ENCODE assay signal across 31 mouse cellular contexts in the genomic region with DNA sequence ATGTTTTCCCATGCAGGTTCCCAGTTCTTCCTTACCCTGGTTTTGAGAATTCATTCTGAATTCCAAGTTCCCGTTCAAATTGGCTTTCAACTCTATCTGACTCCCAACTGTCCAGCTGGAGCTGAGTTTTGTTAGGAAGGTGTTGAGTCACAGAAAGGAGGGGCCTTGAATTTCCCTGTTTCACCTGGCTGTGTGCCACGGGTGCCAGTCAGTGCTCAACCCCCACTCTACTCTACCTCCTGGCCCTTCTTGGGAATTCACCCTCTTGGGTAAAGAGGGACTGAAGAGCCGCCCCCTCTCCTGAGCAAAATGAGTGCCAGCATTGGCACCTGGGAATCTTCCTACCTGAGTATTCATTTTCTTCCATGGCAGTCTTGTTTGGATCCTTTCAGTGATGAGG. TPM values are rescaled to one million over a fixed set of nuclear protein-coding genes. Genes with fewer than 3 reads are reported as not detected.
DNase-seq lines count a peak whose midpoint lies in the region; ATAC-seq and TF ChIP-seq lines count a peak whose summit lies in the region.
"Had no signal": no experiment of that assay in that cellular context is flagged by ENCODE, and none has a peak within 500 bp of the region (broad histone marks: within the 10 kb centered on the region; RNA-seq: fewer than 3 reads in every experiment).

No protein-coding gene starts in this region.

- no peak overlapping the region for H3K4me2 ChIP-seq in lung, postnatal 0 days (replicated peaks; ENCODE audit: low read depth, low read length)
- no peak overlapping the region for H3K4me2 ChIP-seq in stomach, postnatal 0 days (replicated peaks; ENCODE audit: low read depth)
- H3K4me2 ChIP-seq: forebrain, embryonic 13.5 days; heart, embryonic 13.5 days; hindbrain, embryonic 14.5 days had no signal

- peak; percentile 12 for DNase-seq in adrenal gland, postnatal 25 days
- no peak for DNase-seq in adrenal gland, adult 2 months
- DNase-seq in lung, postnatal 0 days (ENCODE audit: low spot score): peak; percentile 67
- DNase-seq in lung, adult 2 months: no peak
- peak; percentile 42 for DNase-seq in testis, postnatal 10 days (ENCODE audit: low spot score)
- no peak for DNase-seq in testis, postnatal 14 days (ENCODE audit: low spot score)
- DNase-seq in stomach, postnatal 0 days (ENCODE audit: low spot score): peak; percentile 23
- DNase-seq in heart, adult 18-20 months: no peak
- DNase-seq: adrenal gland, postnatal 36 days; cerebellum, adult 18-20 months; cerebellum, adult 9-10 months; cerebellum, postnatal 14 days; gastrocnemius, postnatal 10 days; heart, postnatal 14 days; heart, postnatal 4 days had no signal

- TF ChIP-seq CTCF in lung, postnatal 0 days (IDR thresholded peaks at IDR 0.05): no peak
- TF ChIP-seq CTCF in lung, adult 2 months (IDR thresholded peaks at IDR 0.05; ENCODE audit: insufficient read depth, low read length): no peak
- no peak for TF ChIP-seq CTCF in stomach, postnatal 0 days (IDR thresholded peaks at IDR 0.05; ENCODE audit: low read depth)

- H3K36me3 ChIP-seq in lung, postnatal 0 days (ENCODE audit: insufficient read depth, low read length): no peaks in the 10 kb centered on the region
- H3K36me3 ChIP-seq in stomach, postnatal 0 days (ENCODE audit: control insufficient read depth, insufficient read depth, low read length): no peaks in the 10 kb centered on the region
- H3K36me3 ChIP-seq: forebrain, embryonic 10.5 days; heart, embryonic 13.5 days had no signal

- no peaks in the 10 kb centered on the region for H3K4me1 ChIP-seq in lung, postnatal 0 days (ENCODE audit: insufficient read depth, low read depth, low read length)
- H3K4me1 ChIP-seq in lung, adult 2 months (ENCODE audit: control insufficient read depth, insufficient read depth, low read length): no peaks in the 10 kb centered on the region; the same call in 1 of the 2 replicates
- no peaks in the 10 kb centered on the region for H3K4me1 ChIP-seq in stomach, postnatal 0 days (replicated peaks; ENCODE audit: control insufficient read depth, insufficient read depth)
- H3K4me1 ChIP-seq: forebrain, embryonic 10.5 days; forebrain, embryonic 13.5 days; heart, embryonic 13.5 days had no signal

- no peak overlapping the region for H3K27ac ChIP-seq in lung, postnatal 0 days (ENCODE audit: low read length)
- H3K27ac ChIP-seq in stomach, postnatal 0 days (replicated peaks): no peak overlapping the region
- H3K27ac ChIP-seq: forebrain, embryonic 10.5 days; forebrain, embryonic 13.5 days; heart, embryonic 13.5 days; hindbrain, embryonic 14.5 days; hindbrain, postnatal 0 days had no signal

- no peak overlapping the region for H3K9ac ChIP-seq in lung, postnatal 0 days (replicated peaks; ENCODE audit: low read depth)
- no peak overlapping the region for H3K9ac ChIP-seq in stomach, postnatal 0 days (ENCODE audit: low read length)
- H3K9ac ChIP-seq: forebrain, embryonic 13.5 days; heart, embryonic 13.5 days; hindbrain, embryonic 14.5 days had no signal

- peak; percentile 70 for ATAC-seq in lung, postnatal 0 days
- ATAC-seq in stomach, postnatal 0 days (ENCODE audit: low FRiP score, low TSS enrichment): peak; percentile 40; the same call in 1 of the 2 replicates
- ATAC-seq: activated CD4-positive, CD25-positive, alpha-beta regulatory T cell, adult 4 months; CD4-positive, CD25-positive, alpha-beta regulatory T cell, adult 4 months; forebrain, embryonic 13.5 days; forebrain, embryonic 16.5 days; hindbrain, postnatal 0 days; inflammation-experienced regulatory T-cells, adult 6 months had no signal

- TF ChIP-seq EP300 in lung, postnatal 0 days (IDR thresholded peaks at IDR 0.05): no peak
- no peak for TF ChIP-seq EP300 in stomach, postnatal 0 days (optimal IDR thresholded peaks at IDR 0.05)

- H3K9me3 ChIP-seq in lung, postnatal 0 days (ENCODE audit: low read length): no peaks in the 10 kb centered on the region
- no peaks in the 10 kb centered on the region for H3K9me3 ChIP-seq in stomach, postnatal 0 days (ENCODE audit: control insufficient read depth, low read length)
- H3K9me3 ChIP-seq: forebrain, embryonic 13.5 days; heart, embryonic 13.5 days had no signal

- no peaks in the 10 kb centered on the region for H3K27me3 ChIP-seq in lung, postnatal 0 days (replicated peaks; ENCODE audit: insufficient read depth, low read length)
- no peaks in the 10 kb centered on the region for H3K27me3 ChIP-seq in stomach, postnatal 0 days (ENCODE audit: control insufficient read depth, insufficient read depth, low read length)
- H3K27me3 ChIP-seq: forebrain, embryonic 13.5 days had no signal

- TF ChIP-seq POLR2A in lung, adult 2 months (IDR thresholded peaks at IDR 0.05; ENCODE audit: borderline replicate concordance, extremely low read depth, low read depth, low read length): no peak

- WGBS in lung, postnatal 0 days: 52% methylated on average over 3 of the region's 3 CpGs
- WGBS in lung, adult 2 months: 63% methylated on average over 3 of the region's 3 CpGs
- WGBS in stomach, postnatal 0 days: 64% methylated on average over 3 of the region's 3 CpGs

- no peak overlapping the region for H3K4me3 ChIP-seq in lung, postnatal 0 days (ENCODE audit: low read depth, low read length)
- H3K4me3 ChIP-seq in lung, adult 2 months (replicated peaks; ENCODE audit: extremely low read depth, low read depth, low read length): no peak overlapping the region
- H3K4me3 ChIP-seq in stomach, postnatal 0 days (ENCODE audit: low read depth, low read length): no peak overlapping the region
- H3K4me3 ChIP-seq: forebrain, embryonic 10.5 days; forebrain, embryonic 13.5 days; heart, embryonic 13.5 days had no signal

RNA-seq across cellular contexts. Expression of a gene that starts 3.2 kb away (rescaled TPM):
- 0.18 TPM in 1 of 2 replicates, not detected in the other for total RNA-seq in adrenal gland, postnatal 25 days (2021)
- total RNA-seq in adrenal gland, adult 2 months (2021): under 1 TPM in 1 of 2 experiments, not detected in 1; 0.41 TPM
- polyA plus RNA-seq in adrenal gland, adult 2 months (2012; rRNA removed): 0.07 and 0.26 TPM in 2 replicates
- polyA plus RNA-seq in lung, postnatal 0 days (2015; fragmentation: Nextera tagmentation; extraction: Ambion mirVana): 0.14 and 1.2 TPM in 2 replicates
- polyA plus RNA-seq in lung, adult 2 months (2012; rRNA removed): 2.7 and 12.5 TPM in 2 replicates
- polyA plus RNA-seq in stomach, postnatal 0 days (2015; fragmentation: Nextera tagmentation; extraction: Ambion mirVana): 0.44 and 0.47 TPM in 2 replicates
- 1 to 10 TPM in 1 of 2 experiments, not detected in 1; 3.4 TPM for total RNA-seq in heart, adult 18-20 months (2021)
- total RNA-seq: adrenal gland, postnatal 36 days; gastrocnemius, adult 18-20 months; gastrocnemius, postnatal 36 days; granulocyte monocyte progenitor cell, adult 5-6 weeks; hindbrain, postnatal 0 days; MEL had no signal

RNA-seq across cellular contexts. Expression of a gene that starts 14.7 kb away (rescaled TPM):
- total RNA-seq in adrenal gland, postnatal 25 days (2021): 19.3 and 20.2 TPM in 2 replicates
- total RNA-seq in adrenal gland, adult 2 months (2021): 10 to 100 TPM; 19.3 to 19.6 TPM
- polyA plus RNA-seq in adrenal gland, adult 2 months (2012; rRNA removed): 29.7 and 35.8 TPM in 2 replicates
- polyA plus RNA-seq in lung, postnatal 0 days (2015; fragmentation: Nextera tagmentation; extraction: Ambion mirVana): 29.2 and 30.0 TPM in 2 replicates
- 28.5 and 28.7 TPM in 2 replicates for polyA plus RNA-seq in lung, adult 2 months (2012; rRNA removed)
- 26.6 and 27.9 TPM in 2 replicates for polyA plus RNA-seq in stomach, postnatal 0 days (2015; fragmentation: Nextera tagmentation; extraction: Ambion mirVana)
- 10 to 100 TPM; 20.0 to 21.2 TPM for total RNA-seq in heart, adult 18-20 months (2021)

RNA-seq across cellular contexts. Expression of a gene that starts 18.6 kb away (rescaled TPM):
- 23.1 and 33.7 TPM in 2 replicates for total RNA-seq in adrenal gland, postnatal 25 days (2021)
- total RNA-seq in adrenal gland, adult 2 months (2021): 10 to 100 TPM; 59.0 to 69.8 TPM
- polyA plus RNA-seq in adrenal gland, adult 2 months (2012; rRNA removed): 18.3 and 18.8 TPM in 2 replicates
- polyA plus RNA-seq in lung, postnatal 0 days (2015; fragmentation: Nextera tagmentation; extraction: Ambion mirVana): 6.9 and 9.1 TPM in 2 replicates
- polyA plus RNA-seq in lung, adult 2 months (2012; rRNA removed): 6.5 and 17.4 TPM in 2 replicates
- 3.4 and 5.3 TPM in 2 replicates for polyA plus RNA-seq in stomach, postnatal 0 days (2015; fragmentation: Nextera tagmentation; extraction: Ambion mirVana)
- total RNA-seq in heart, adult 18-20 months (2021): 1 to 10 TPM in 1 of 2 experiments, under 1 TPM in 1; 0.82 to 7.1 TPM
- total RNA-seq: gastrocnemius, postnatal 36 days; MEL had no signal
- polyA plus RNA-seq: activated CD4-positive, CD25-positive, alpha-beta regulatory T cell, adult 4 months; CD4-positive, CD25-positive, alpha-beta regulatory T cell, adult 4 months; inflammation-experienced regulatory T-cells, adult 6 months had no signal

RNA-seq across cellular contexts. Expression of a gene that starts 25.2 kb away (rescaled TPM):
- total RNA-seq in adrenal gland, postnatal 25 days (2021): 0.21 TPM in 1 of 2 replicates, not detected in the other
- under 1 TPM in 1 of 2 experiments, not detected in 1; 0.49 TPM for total RNA-seq in adrenal gland, adult 2 months (2021)
- polyA plus RNA-seq in adrenal gland, adult 2 months (2012; rRNA removed): not detected in 2 replicates
- polyA plus RNA-seq in lung, postnatal 0 days (2015; fragmentation: Nextera tagmentation; extraction: Ambion mirVana): 19.3 and 20.2 TPM in 2 replicates
- 8.2 and 10.0 TPM in 2 replicates for polyA plus RNA-seq in lung, adult 2 months (2012; rRNA removed)
- 0.11 and 0.15 TPM in 2 replicates for polyA plus RNA-seq in stomach, postnatal 0 days (2015; fragmentation: Nextera tagmentation; extraction: Ambion mirVana)
- under 1 TPM; 0.30 to 0.49 TPM for total RNA-seq in heart, adult 18-20 months (2021)
- total RNA-seq: gastrocnemius, adult 18-20 months; gastrocnemius, postnatal 36 days; hindbrain, postnatal 0 days; MEL had no signal
- polyA plus RNA-seq: C2C12; CD4-positive, CD25-positive, alpha-beta regulatory T cell, adult 4 months; forebrain, embryonic 16.5 days; heart, embryonic 13.5 days had no signal

RNA-seq across cellular contexts. Expression of a gene that starts 29.7 kb away (rescaled TPM):
- not detected in 2 replicates for total RNA-seq in adrenal gland, postnatal 25 days (2021)
- total RNA-seq in adrenal gland, adult 2 months (2021): under 1 TPM in 1 of 2 experiments, not detected in 1; 0.24 TPM
- polyA plus RNA-seq in adrenal gland, adult 2 months (2012; rRNA removed): 0.08 TPM in 1 of 2 replicates, not detected in the other
- polyA plus RNA-seq in lung, postnatal 0 days (2015; fragmentation: Nextera tagmentation; extraction: Ambion mirVana): 0.88 and 1.1 TPM in 2 replicates
- polyA plus RNA-seq in lung, adult 2 months (2012; rRNA removed): 0.55 and 1.1 TPM in 2 replicates
- 0.10 and 0.21 TPM in 2 replicates for polyA plus RNA-seq in stomach, postnatal 0 days (2015; fragmentation: Nextera tagmentation; extraction: Ambion mirVana)
- 1 to 10 TPM in 1 of 2 experiments, under 1 TPM in 1; 0.47 to 1.0 TPM for total RNA-seq in heart, adult 18-20 months (2021)
- total RNA-seq: adrenal gland, postnatal 36 days; gastrocnemius, adult 18-20 months; gastrocnemius, postnatal 10 days; gastrocnemius, postnatal 36 days; granulocyte monocyte progenitor cell, adult 5-6 weeks; hindbrain, postnatal 0 days; MEL had no signal
- polyA plus RNA-seq: activated CD4-positive, CD25-positive, alpha-beta regulatory T cell, adult 4 months; C2C12; CD4-positive, CD25-positive, alpha-beta regulatory T cell, adult 4 months; embryonic facial prominence, embryonic 14.5 days; forebrain, embryonic 10.5 days; forebrain, embryonic 13.5 days; forebrain, embryonic 16.5 days; hindbrain, embryonic 11.5 days; hindbrain, embryonic 14.5 days; hindbrain, postnatal 0 days; inflammation-experienced regulatory T-cells, adult 6 months had no signal

Comparison
In these comparisons a context has a peak if more than half of its experiments do, and no peak if none do; other contexts are left out.
1. DNase-seq: peak in adrenal gland, postnatal 25 days (single experiment), lung, postnatal 0 days (single experiment), testis, postnatal 10 days (single experiment) and stomach, postnatal 0 days (single experiment); none in adrenal gland, adult 2 months (single experiment), lung, adult 2 months (single experiment), testis, postnatal 14 days (single experiment) and heart, adult 18-20 months (0 of 2).